Mouse (Mus musculus): ENCODE data around the gene Lancl1. TPM values are rescaled to one million over a fixed set of nuclear protein-coding genes. Genes with fewer than 3 reads are reported as not detected.

Gene Lancl1
- polyA plus RNA-seq, 1 experiment from 2014 or later: 66.0 TPM

- DNase-seq (ENCODE audit: extremely low spot score, low spot score): no peak
- Histone ChIP-seq H3K27ac (no peak overlapping the region), H3K9me3 (no peaks in the 10 kb centered on the region; the same call in 1 of the 2 replicates), H3K36me3 (replicated peaks) (no peaks in the 10 kb centered on the region), H3K4me3 (no peak overlapping the region), H3K27me3 (ENCODE audit: poor library complexity, severe bottlenecking) (no peaks in the 10 kb centered on the region), H3K4me1 (peaks cover 5% of the 10 kb centered on the region; the same call in 1 of the 2 replicates)
- WGBS: 50% methylated on average over 8 of the region's 8 CpGs
These were observed 78.0 kb downstream of the Lancl1 start for GRCm38 (mm10) chr1:66960536-66961243.

GRCm38 (mm10) chr1:66957361-66957760, 81.3 kb downstream of the Lancl1 start:
- Histone ChIP-seq H3K36me3 (replicated peaks) (no peaks in the 10 kb centered on the region), H3K27me3 (ENCODE audit: poor library complexity, severe bottlenecking) (no peaks in the 10 kb centered on the region), H3K9me3 (no peaks in the 10 kb centered on the region; the same call in 1 of the 2 replicates), H3K27ac (no peak overlapping the region), H3K4me3 (no peak overlapping the region), H3K4me1 (peaks cover 5% of the 10 kb centered on the region; the same call in 1 of the 2 replicates)
- 89% methylated on average over 3 of the region's 3 CpGs for WGBS
- no peak for DNase-seq (ENCODE audit: extremely low spot score, low spot score)

GRCm38 (mm10) chr1:66951086-66951485, 87.6 kb downstream of the Lancl1 start:
- no peak for DNase-seq (ENCODE audit: extremely low spot score, low spot score)
- WGBS: 80% methylated on average over 3 of the region's 3 CpGs
- H3K27me3 ChIP-seq (ENCODE audit: poor library complexity, severe bottlenecking): no peaks in the 10 kb centered on the region
- no peaks in the 10 kb centered on the region for H3K4me1 ChIP-seq
- H3K36me3 ChIP-seq (replicated peaks): no peaks in the 10 kb centered on the region
- H3K9me3 ChIP-seq: no peaks in the 10 kb centered on the region; the same call in 1 of the 2 replicates
- no peak overlapping the region for H3K27ac ChIP-seq
- H3K4me3 ChIP-seq: no peak overlapping the region

Other genes starting within 250 kb of the Lancl1 start
- gene Kansl1l, start 221.3 kb downstream of the Lancl1 start, polyA plus RNA-seq (2016; fragmentation: Nextera tagmentation; extraction: Ambion mirVana): 6.2 and 7.1 TPM in 2 replicates
- 40.2 and 40.8 TPM in 2 replicates for gene Acadl, start 175.6 kb downstream of the Lancl1 start, polyA plus RNA-seq (2016; fragmentation: Nextera tagmentation; extraction: Ambion mirVana)
- 0.14 and 0.43 TPM in 2 replicates for gene Myl1, start 93.5 kb downstream of the Lancl1 start, polyA plus RNA-seq (2016; fragmentation: Nextera tagmentation; extraction: Ambion mirVana)
- gene Cps1, start 84.2 kb upstream of the Lancl1 start, polyA plus RNA-seq (2016; fragmentation: Nextera tagmentation; extraction: Ambion mirVana): 0.05 TPM in 1 of 2 replicates, not detected in the other